Mouse (Mus musculus) adrenal gland, postnatal 10 days (tissue): ENCODE measurements around the gene Als2cl. TPM values are rescaled to one million over a fixed set of nuclear protein-coding genes. Genes with fewer than 3 reads are reported as not detected.

Experiments
- DNase-seq: peaks from one replicate; pipeline ENCODE4 v3.0.0; 2021; ENCODE audit warnings: mixed read lengths
- total RNA-seq, 2 experiments: library from RNA; stranded (reverse); gene quantifications; 2 replicates each; pipeline ENCODE4 v1.2.3; 2021

Gene Als2cl
- total RNA-seq, 2 experiments from 2014 or later = 16.4 to 18.2 TPM

DNA sequence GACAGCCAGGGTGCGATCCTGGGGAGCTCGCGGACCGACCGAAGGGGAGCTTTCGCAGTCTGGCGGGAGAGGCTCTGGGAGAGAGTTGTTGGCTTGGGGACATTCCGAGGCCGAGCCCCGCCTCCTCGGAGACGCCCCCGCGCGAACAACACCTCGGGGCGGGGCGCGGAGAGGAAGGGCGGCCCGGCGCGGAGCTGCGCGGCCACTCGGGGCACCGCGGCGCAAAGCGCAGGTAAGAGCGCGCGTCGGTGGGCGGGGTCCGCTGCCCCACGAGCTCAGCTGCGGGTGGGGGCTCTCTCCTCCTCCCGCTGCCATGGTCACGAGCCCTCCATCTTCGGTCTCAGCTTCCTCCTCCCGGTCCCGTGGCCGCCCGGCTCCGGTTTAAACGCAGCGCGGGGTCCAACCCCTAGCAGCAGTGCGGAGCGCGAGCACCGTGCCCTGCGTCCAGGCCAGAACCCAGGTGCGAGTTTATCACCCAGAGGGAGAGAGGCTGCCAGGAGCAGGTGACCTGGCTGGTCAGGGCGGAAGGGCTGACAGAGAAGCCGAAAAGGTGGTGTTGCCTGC is 410 bp downstream of the Als2cl start, which contains the start of gene Tmie:
Gene Tmie (minus strand): TSS at position 116 of the 564 bp plus-strand sequence.
- DNase-seq = peak; percentile 82

DNA sequence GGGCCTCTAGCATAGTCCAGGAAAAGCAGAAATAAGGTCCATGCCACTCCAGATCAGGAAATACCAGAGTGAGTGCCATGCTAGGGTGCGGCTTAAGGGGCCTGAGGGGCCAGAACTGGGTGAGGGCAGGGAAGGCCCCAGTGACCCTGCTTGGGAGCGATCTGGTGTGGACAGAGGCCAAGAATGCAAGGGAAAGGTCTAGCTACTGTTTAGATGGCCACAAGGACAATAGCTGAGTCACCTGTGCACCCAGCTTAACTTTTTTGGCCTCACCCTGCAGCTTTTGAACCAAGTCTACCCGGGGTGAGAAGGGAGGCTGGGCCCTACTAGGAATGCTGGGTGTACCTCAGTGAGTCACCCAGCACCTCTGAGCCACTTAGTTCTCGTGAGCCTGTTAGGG is 1.1 kb downstream of the Als2cl start:
- peak; percentile 40 for DNase-seq

DNA sequence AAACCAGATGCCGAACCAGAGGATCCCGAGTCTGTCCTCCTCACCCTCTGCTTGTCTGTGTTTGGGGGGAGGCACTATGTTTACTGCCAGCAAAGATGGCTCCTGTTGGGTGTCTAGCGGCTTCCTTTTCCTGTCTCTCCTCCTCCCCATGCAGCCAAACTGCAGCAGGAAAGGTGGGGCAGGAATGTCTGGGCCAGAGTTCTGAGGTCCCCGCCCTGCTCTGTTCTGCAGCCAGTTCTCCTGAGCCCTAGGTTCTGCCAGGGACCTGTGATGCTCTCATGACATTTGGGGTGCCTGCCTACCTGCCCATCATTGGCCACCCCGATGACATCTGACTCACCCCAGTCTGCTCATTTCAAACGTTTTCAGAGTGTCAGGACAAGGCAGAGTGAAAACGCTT is 2.3 kb downstream of the Als2cl start:
- DNase-seq = peak; percentile 35

GRCm38 (mm10) chr9:110887388-110888303 is 8.0 kb downstream of the Als2cl start:
- no peak for DNase-seq

DNA sequence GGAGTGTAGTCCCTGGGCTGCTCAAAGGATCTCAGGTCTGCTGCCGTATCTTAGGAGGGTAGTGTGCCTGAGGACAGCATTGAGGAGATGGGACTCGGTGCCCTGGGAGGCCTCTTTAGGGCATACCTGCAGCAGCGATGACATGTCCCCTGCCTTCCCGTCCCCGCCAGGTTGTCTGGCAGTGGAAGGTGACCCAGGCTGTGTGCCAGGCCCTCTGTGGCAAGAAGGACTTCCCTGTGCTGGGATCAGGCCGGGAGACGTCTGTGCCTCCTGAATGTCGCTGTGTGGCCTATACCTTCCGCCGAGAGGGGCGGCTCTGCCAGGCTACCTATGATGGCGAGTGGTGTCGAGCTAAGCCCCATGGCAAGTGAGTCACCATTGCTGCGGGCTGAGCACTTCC is 9.3 kb downstream of the Als2cl start:
- DNase-seq = no peak

GRCm38 (mm10) chr9:110890026-110890783 is 10.5 kb downstream of the Als2cl start:
- DNase-seq = no peak

DNA sequence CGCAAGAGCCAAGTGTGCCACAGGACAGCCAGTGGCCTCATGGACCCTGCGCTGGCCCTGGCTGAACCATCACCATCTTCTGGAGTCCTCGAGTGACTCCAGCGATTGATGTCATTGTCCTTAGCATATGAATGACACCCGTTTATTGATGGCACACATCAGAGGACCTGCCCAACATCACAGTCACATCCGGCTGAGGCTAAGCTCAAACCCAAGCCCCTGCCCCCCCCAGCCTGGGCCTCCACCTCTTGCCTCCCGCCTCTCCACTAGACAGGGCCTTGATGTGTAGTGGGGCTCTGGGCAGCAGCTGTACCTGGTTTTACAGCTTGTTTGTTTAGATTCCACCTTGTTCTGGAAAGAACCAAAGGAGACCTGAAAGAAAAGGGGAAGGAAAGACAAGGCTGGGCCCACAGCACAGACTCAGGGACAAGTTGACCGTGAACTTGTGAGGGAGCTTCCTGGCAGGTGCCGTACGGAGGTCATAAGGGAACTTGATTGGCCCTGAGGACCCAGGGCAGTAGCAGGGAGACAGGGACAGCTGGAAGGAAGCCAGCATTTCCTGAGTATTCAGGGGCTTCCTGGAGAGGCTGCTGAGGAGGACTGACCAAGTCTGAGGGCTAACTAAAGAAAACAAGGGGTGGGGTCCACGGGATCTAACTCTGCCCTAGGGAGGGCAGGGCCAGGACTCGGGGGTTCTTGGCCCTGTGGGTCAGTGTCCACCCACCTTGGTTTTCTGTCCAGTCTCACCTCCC is 11.6 kb downstream of the Als2cl start:
- DNase-seq = peak; percentile 33

- no peak for DNase-seq
These were observed 12.9 kb downstream of the Als2cl start for GRCm38 (mm10) chr9:110892552-110892951.

DNA sequence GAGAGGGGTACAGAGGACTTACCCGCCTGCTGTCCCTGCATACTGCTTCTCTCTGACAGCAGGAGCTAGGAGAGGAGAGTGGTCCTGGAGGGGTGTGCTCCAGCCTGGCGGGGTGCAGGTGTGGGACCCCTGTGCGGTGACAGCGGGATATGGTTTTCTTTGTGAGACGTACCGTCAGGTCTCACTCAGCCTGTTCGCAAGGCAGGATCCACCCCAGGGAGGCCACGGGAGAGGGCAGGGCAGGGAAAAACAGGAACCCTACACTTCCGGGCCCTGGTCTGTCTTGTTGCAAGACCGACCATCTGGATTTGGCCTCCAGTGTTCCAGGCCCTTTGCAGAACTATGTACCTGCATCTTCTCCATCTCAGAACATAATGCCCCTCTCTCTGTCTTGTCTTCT is 13.8 kb downstream of the Als2cl start:
- no peak for DNase-seq

DNA sequence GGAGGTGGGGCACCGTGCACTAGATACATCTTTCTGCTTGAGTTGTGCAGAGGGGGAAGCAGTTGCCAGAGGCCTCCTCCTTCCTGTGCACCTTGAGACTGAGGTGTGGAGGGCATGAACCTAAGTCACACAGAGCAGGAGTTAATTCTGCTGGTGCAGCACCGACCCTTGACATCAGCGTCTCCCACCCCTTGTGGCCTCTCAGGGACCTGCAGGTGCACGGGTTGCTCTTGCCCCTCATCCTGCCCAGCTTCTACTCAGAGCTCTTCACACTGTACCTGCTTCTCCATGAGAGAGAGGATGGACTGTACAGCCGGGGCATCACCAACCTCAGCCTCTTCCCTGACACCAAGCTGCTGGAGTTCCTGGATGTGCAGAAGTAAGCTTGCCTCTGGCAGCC is 15.8 kb downstream of the Als2cl start:
- no peak for DNase-seq

- DNase-seq = no peak
These were observed 16.3 kb downstream of the Als2cl start for GRCm38 (mm10) chr9:110895994-110896393.

DNA sequence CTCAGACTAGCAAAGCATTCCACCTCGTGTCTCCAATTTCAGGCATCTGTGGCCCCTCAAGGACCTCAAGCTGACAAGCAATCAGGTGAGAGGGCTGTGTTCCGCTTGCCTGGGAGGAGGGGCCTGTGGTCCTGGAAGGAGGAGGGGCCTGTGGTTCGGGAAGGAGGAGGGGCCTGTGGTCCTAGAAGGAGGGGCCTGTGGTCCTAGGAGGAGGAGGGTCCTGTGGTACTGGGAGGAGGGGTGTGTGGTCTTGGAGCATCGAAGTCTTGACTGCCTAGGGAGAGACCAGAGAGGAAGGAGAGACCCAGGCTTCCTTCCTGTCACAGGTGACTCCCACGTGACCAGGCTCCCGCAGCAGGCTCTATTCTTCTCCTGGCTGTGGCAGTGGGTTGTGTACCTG is 16.9 kb downstream of the Als2cl start:
- no peak for DNase-seq

- DNase-seq = no peak
These were observed 19.9 kb downstream of the Als2cl start for GRCm38 (mm10) chr9:110899451-110900008.

DNA sequence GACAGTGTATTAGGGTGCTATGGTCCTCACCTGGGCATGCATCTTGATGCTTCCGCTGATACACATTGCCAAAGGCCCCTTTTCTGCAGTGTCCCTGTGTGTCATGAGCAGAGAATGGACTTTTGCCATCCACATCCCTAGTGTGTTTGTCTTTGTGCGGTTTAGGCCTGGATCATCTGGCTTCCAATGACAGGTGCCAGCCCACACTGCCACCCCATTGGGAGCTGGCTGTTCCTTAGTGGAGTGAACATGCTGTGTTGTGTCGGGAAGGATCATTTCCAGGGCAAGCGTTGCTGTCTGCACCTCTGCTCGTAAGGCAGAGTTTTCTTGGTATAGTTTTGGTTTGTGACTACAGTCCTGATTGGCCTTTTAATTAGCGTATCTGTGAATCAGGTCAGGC is 21.5 kb downstream of the Als2cl start:
- no peak for DNase-seq

DNA sequence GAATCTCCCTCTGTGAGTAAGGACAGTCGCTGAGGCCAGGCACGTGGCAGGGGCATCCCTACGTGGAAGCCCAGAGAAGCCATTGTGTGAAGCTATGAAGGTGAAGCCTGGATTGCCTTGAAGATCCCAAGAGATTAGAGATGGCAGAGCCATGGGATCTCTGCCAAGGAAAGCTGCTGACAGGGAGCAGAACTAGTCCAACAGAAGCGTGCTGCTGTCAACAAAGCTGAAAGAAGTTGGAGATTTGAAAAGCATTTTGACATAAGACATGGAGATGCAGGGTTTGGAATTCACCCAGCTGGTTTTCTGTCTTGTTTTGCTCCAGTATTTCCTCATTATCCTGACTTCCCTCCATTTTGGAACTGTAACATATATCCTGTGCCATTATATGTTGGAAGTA is 22.6 kb downstream of the Als2cl start:
- peak; percentile 34 for DNase-seq

- DNase-seq = no peak
These were observed 27.6 kb downstream of the Als2cl start for GRCm38 (mm10) chr9:110907201-110907837.

GRCm38 (mm10) chr9:110907838-110908630 is 28.4 kb downstream of the Als2cl start:
- DNase-seq = no peak

GRCm38 (mm10) chr9:110908631-110909016 is 29.0 kb downstream of the Als2cl start:
- DNase-seq = no peak

GRCm38 (mm10) chr9:110909371-110909967 is 29.8 kb downstream of the Als2cl start:
- DNase-seq = no peak

GRCm38 (mm10) chr9:110914631-110915236 is 35.1 kb downstream of the Als2cl start:
- no peak for DNase-seq
